Mouse (Mus musculus) neural tube, embryonic 11.5 days (tissue): ENCODE results near the gene Rab35. TPM values are rescaled to one million over a fixed set of nuclear protein-coding genes. Genes with fewer than 3 reads are reported as not detected.

Source experiments
- microRNA-seq: library from miRNA; unstranded; fragments of <30 nt; microRNA quantifications from one replicate; pipeline ENCODE4, GENCODE M21; 2016
- polyA plus RNA-seq: library from polyadenylated mRNA; unstranded; fragments of >200 nt; fragmentation: Nextera tagmentation; extraction: Ambion mirVana; gene quantifications from 2 replicates; pipeline ENCODE4 v1.2.1, GENCODE M21; 2014

Gene Rab35
- polyA plus RNA-seq, 1 experiment from 2014 or later = 16.4 TPM

Small RNA genes within 50 kb of the gene (microRNA-seq; reads per million reads assigned to microRNA genes)
- gene Mir7030 = not detected

Other genes with a start within 250 kb of the Rab35 start
- gene Msi1, start 202.3 kb upstream of the Rab35 start, polyA plus RNA-seq = 138 and 147 TPM in 2 replicates
- not detected in 2 replicates for gene Pla2g1b, start 165.6 kb upstream of the Rab35 start, polyA plus RNA-seq
- 15.5 and 23.5 TPM in 2 replicates for gene Sirt4, start 147.2 kb upstream of the Rab35 start, polyA plus RNA-seq
- 13.3 and 13.7 TPM in 2 replicates for gene Pxn, start 125.2 kb upstream of the Rab35 start, polyA plus RNA-seq
- 1,266 and 1,290 TPM in 2 replicates for gene Rplp0, start 72.4 kb upstream of the Rab35 start, polyA plus RNA-seq
- 38.6 and 42.6 TPM in 2 replicates for gene Gcn1l1, start 66.7 kb upstream of the Rab35 start, polyA plus RNA-seq
- gene Bicdl1, start 99.7 kb downstream of the Rab35 start, polyA plus RNA-seq = 12.2 and 13.9 TPM in 2 replicates
- 24.8 and 26.7 TPM in 2 replicates for gene Cit, start 213.4 kb downstream of the Rab35 start, polyA plus RNA-seq